Mouse (Mus musculus) forebrain, embryonic 15.5 days (tissue): ENCODE measurements around the gene Erf. TPM values are rescaled to one million over a fixed set of nuclear protein-coding genes. Genes with fewer than 3 reads are reported as not detected.

Source experiments
- ATAC-seq: fragments of 200-750 bp; cut with Nextera tagmentation; replicated peaks from 2 replicates; pipeline ENCODE4 v1.8.0; 2017; ENCODE audit warnings: mild to moderate bottlenecking, moderate TSS enrichment, moderate library complexity
- H3K27ac ChIP-seq: fragments of 300-500 bp; sonication (generic); replicated peaks from 2 replicates; pipeline ENCODE4 v1.5.1; 2015; ENCODE audit warnings: mild to moderate bottlenecking, inconsistent platforms
- H3K27me3 ChIP-seq: fragments of 300-500 bp; sonication (generic); 2 replicates; pipeline ENCODE4 v1.6.1; 2015; ENCODE audit warnings: inconsistent platforms
- H3K36me3 ChIP-seq: fragments of 300-500 bp; sonication (generic); 2 replicates; pipeline ENCODE4 v1.6.1; 2015; ENCODE audit warnings: mild to moderate bottlenecking, inconsistent platforms
- H3K4me1 ChIP-seq: fragments of 300-500 bp; sonication (generic); 2 replicates; pipeline ENCODE4 v1.6.1; 2015; ENCODE audit warnings: inconsistent platforms
- H3K4me2 ChIP-seq: fragments of 300-500 bp; sonication (generic); replicated peaks from 2 replicates; pipeline ENCODE4 v1.6.1; 2015; ENCODE audit warnings: mild to moderate bottlenecking, inconsistent platforms
- H3K4me3 ChIP-seq: fragments of 300-500 bp; sonication (generic); 2 replicates; pipeline ENCODE4 v1.5.1; 2015; ENCODE audit warnings: mild to moderate bottlenecking, inconsistent platforms
- H3K9ac ChIP-seq: fragments of 300-500 bp; sonication (generic); replicated peaks from 2 replicates; pipeline ENCODE4 v1.6.1; 2015; ENCODE audit warnings: mild to moderate bottlenecking, inconsistent platforms
- H3K9me3 ChIP-seq: fragments of 300-500 bp; sonication (generic); 2 replicates; pipeline ENCODE4 v1.6.1; 2016; ENCODE audit warnings: inconsistent platforms
- WGBS: fragments of 180-500 bp; shearing (Covaris S2); methylation state at CpG from one replicate; pipeline ENCODE4 v1.1.7; 2015; ENCODE audit warnings: mixed read lengths; 5-methylcytosine and 5-hydroxymethylcytosine counted together
- polyA plus RNA-seq: library from polyadenylated mRNA; unstranded; fragments of >200 nt; fragmentation: Nextera tagmentation; extraction: Ambion mirVana; gene quantifications from 2 replicates; pipeline ENCODE4 v1.2.1, GENCODE M21; 2015

The Erf gene
- polyA plus RNA-seq, 1 experiment from 2014 or later = 4.8 TPM

DNA sequence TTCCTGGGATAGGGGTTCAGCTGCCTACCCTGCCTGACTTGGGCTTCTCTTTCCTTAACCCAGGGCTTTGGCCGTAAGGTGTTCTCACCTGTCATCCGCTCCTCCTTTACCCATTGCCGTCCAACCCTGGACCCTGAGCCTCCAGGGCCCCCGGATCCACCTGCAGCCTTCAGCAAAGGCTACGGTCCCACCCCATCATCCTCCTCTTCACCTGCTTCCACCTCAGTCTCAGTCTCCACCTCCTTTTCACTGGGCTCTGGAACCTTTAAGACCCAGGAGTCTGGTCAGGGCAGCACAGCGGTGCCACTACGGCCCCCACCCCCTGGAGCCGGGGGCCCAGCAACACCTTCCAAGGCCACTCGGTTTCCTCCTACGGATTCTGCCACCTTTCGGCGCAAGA, 37.5 kb upstream of the Erf start:
- H3K9me3 ChIP-seq = no peaks in the 10 kb centered on the region
- no peak for ATAC-seq
- no peak overlapping the region for H3K4me2 ChIP-seq
- peaks cover 84% of the 10 kb centered on the region for H3K36me3 ChIP-seq
- H3K4me1 ChIP-seq = peaks cover 43% of the 10 kb centered on the region
- 95% methylated on average over 12 of the region's 12 CpGs for WGBS
- no peak overlapping the region for H3K9ac ChIP-seq
- H3K27ac ChIP-seq = no peak overlapping the region
- H3K27me3 ChIP-seq = no peaks in the 10 kb centered on the region
- no peak overlapping the region for H3K4me3 ChIP-seq

- Histone ChIP-seq H3K27ac (no peak overlapping the region), H3K36me3 (peaks cover 74% of the 10 kb centered on the region), H3K27me3 (no peaks in the 10 kb centered on the region), H3K4me2 (no peak overlapping the region), H3K9ac (no peak overlapping the region), H3K4me1 (peaks cover 41% of the 10 kb centered on the region), H3K4me3 (no peak overlapping the region), H3K9me3 (no peaks in the 10 kb centered on the region)
- ATAC-seq = no peak
- WGBS = 76% methylated on average over 8 of the region's 8 CpGs
Measured at GRCm38 (mm10) chr7:25286989-25287388, 36.4 kb upstream of the Erf start.

- Histone ChIP-seq H3K4me2 (no peak overlapping the region), H3K36me3 (peaks cover 61% of the 10 kb centered on the region), H3K9me3 (no peaks in the 10 kb centered on the region), H3K27me3 (no peaks in the 10 kb centered on the region), H3K4me3 (no peak overlapping the region), H3K4me1 (peaks cover 43% of the 10 kb centered on the region), H3K9ac (no peak overlapping the region), H3K27ac (no peak overlapping the region)
- no peak for ATAC-seq
- WGBS = 85% methylated on average over 20 of the region's 20 CpGs
Measured at GRCm38 (mm10) chr7:25285511-25286238, 35.1 kb upstream of the Erf start.

DNA sequence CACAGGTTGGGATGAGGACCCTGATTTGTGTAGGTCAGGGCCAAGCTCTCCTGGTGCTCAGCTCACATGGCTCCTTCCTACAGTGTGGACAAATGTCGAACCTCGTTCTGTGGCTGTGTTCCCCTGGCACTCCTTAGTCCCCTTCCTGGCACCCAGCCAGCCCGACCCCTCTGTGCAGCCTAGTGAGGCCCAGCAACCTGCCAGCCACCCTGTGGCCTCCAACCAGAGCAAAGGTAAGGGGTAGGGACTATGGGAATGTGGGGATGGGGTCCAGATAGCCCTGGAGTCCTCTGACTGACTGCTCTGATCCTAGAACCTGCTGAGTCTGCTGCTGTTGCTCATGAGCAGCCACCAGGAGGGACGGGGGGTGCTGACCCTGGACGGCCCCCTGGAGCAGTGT, 34.2 kb upstream of the Erf start:
- H3K4me1 ChIP-seq = peaks cover 48% of the 10 kb centered on the region
- 50% methylated on average over 5 of the region's 5 CpGs for WGBS
- peaks cover 52% of the 10 kb centered on the region for H3K36me3 ChIP-seq
- peak overlapping the region; percentile 70 for H3K4me3 ChIP-seq
- ATAC-seq = no peak
- H3K9ac ChIP-seq = 0 out of 2 replicates have a peak overlapping the region, but pooled peaks have one; percentile 76
- peak overlapping the region; percentile 68 for H3K4me2 ChIP-seq
- H3K27ac ChIP-seq = peak overlapping the region; percentile 100; the same call in 1 of the 2 replicates
- no peaks in the 10 kb centered on the region for H3K9me3 ChIP-seq
- H3K27me3 ChIP-seq = no peaks in the 10 kb centered on the region

GRCm38 (mm10) chr7:25284171-25284570, 33.6 kb upstream of the Erf start:
- H3K27me3 ChIP-seq = no peaks in the 10 kb centered on the region
- H3K36me3 ChIP-seq = peaks cover 46% of the 10 kb centered on the region
- peak overlapping the region; percentile 100 for H3K27ac ChIP-seq
- H3K9ac ChIP-seq = peak overlapping the region; percentile 76
- WGBS = 54% methylated on average over 2 of the region's 2 CpGs
- peak overlapping the region; percentile 68 for H3K4me2 ChIP-seq
- H3K9me3 ChIP-seq = no peaks in the 10 kb centered on the region
- ATAC-seq = no peak
- peak overlapping the region; percentile 70 for H3K4me3 ChIP-seq
- peaks cover 54% of the 10 kb centered on the region for H3K4me1 ChIP-seq

- Histone ChIP-seq H3K27me3 (no peaks in the 10 kb centered on the region), H3K36me3 (peaks cover 40% of the 10 kb centered on the region), H3K9ac (peak overlapping the region; percentile 76), H3K4me1 (peaks cover 54% of the 10 kb centered on the region), H3K27ac (peak overlapping the region; percentile 100), H3K4me2 (peak overlapping the region; percentile 68), H3K4me3 (peak overlapping the region; percentile 70), H3K9me3 (no peaks in the 10 kb centered on the region)
- WGBS = 6% methylated on average over 5 of the region's 5 CpGs
- ATAC-seq = no peak
Measured at GRCm38 (mm10) chr7:25283637-25284036, 33.1 kb upstream of the Erf start.

DNA sequence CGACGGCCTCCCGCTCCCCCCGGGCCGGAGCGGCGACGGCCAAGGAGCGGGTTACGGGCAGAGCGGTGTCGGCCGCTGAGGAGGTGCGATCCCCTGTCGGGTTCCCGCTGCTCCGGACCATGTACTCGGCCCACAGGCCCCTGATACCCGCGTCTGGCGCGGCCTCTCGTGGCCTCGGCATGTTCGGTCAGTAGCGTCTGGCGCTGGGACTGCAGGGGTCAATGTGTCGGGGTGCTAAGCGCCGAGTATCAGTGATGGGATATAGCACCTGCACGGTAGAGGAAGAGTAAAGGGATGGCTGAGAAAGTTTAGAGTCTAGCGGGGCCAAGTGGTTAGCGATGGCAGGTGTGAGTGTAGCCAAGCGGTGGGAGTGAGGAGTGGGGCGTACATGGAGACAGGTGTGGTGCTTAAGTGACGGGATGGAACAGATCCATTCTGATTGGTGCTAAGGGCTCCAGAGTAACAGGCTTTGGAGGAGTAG, 32.2 kb upstream of the Erf start:
- ATAC-seq = no peak
- under 1% methylated on average over 28 of the region's 36 CpGs for WGBS
- H3K4me1 ChIP-seq = peaks cover 57% of the 10 kb centered on the region
- H3K9ac ChIP-seq = peak overlapping the region; percentile 76
- peak overlapping the region; percentile 68 for H3K4me2 ChIP-seq
- H3K9me3 ChIP-seq = no peaks in the 10 kb centered on the region
- H3K36me3 ChIP-seq = peaks cover 32% of the 10 kb centered on the region
- peak overlapping the region; percentile 70 for H3K4me3 ChIP-seq
- no peaks in the 10 kb centered on the region for H3K27me3 ChIP-seq
- peak overlapping the region; percentile 100 for H3K27ac ChIP-seq

GRCm38 (mm10) chr7:25281734-25282601, 31.4 kb upstream of the Erf start:
- H3K27me3 ChIP-seq = no peaks in the 10 kb centered on the region
- peak overlapping the region; percentile 100 for H3K27ac ChIP-seq
- WGBS = under 1% methylated on average over 71 of the region's 108 CpGs
- peaks cover 24% of the 10 kb centered on the region for H3K36me3 ChIP-seq
- peak overlapping the region; percentile 76 for H3K9ac ChIP-seq
- H3K9me3 ChIP-seq = no peaks in the 10 kb centered on the region
- H3K4me3 ChIP-seq = peak overlapping the region; percentile 70
- peak overlapping the region; percentile 75 for H3K4me2 ChIP-seq
- peaks cover 63% of the 10 kb centered on the region for H3K4me1 ChIP-seq
- ATAC-seq = peak; percentile 68

GRCm38 (mm10) chr7:25281166-25281733, 30.7 kb upstream of the Erf start:
- H3K4me1 ChIP-seq = peaks cover 69% of the 10 kb centered on the region

DNA sequence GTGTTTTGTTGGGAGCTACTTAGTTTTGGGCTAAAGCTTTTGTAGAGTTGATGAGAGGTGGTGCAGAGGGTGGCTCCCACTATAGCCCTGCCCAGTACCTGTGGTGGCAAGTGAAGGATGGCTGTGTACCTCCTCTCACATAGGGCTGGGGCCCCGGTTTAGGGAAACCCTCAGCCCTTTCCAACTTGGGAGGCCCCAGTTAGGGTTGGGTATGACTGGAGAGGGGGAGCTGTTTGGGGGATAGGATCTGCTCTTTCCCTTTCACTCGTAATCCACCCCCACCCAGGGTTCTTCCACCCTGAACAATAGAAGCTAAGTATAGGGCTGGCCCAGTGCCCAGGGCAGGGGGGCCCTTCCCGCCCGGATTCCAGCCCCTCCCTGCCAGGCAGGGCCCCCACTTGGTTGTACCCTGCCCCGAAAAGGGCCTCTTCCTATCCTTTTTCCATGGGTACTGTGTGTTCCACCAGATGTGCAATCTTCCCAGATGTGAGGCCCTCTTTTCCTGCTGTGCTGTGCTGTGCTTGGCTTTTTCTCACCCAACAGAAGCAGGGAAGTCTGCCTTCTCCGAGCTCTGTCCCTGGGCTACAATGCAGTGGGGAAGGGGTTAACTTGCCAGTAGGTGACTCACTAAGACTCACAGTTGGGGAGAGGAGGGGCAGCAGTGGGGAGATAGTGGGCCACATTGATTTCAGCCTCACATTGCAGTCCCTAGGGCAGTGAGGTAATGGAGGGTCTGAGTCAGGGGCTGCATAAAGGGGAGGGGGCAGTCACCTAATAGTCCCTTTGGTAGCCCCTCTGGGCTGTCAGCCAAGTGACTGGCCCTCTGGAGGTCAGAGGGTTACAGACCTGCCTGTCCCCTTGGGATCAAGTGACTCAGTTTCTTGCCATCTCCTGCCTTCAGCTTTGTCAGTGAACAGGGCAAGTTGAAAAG, 29.6 kb upstream of the Erf start:
- peaks cover 70% of the 10 kb centered on the region for H3K4me1 ChIP-seq
- peak overlapping the region; percentile 79 for H3K9ac ChIP-seq
- H3K4me2 ChIP-seq = peak overlapping the region; percentile 75
- ATAC-seq = peak; percentile 0; the same call in 1 of the 2 replicates
- 0% methylated on average over 6 of the region's 6 CpGs for WGBS
- no peaks in the 10 kb centered on the region for H3K27me3 ChIP-seq
- H3K36me3 ChIP-seq = peaks cover 5% of the 10 kb centered on the region
- H3K27ac ChIP-seq = peak overlapping the region; percentile 100
- H3K9me3 ChIP-seq = no peaks in the 10 kb centered on the region
- H3K4me3 ChIP-seq = peak overlapping the region; percentile 70

More at GRCm38 (mm10) chr7:25281166-25281733, 30.7 kb upstream of the Erf start:
- Histone ChIP-seq H3K36me3 (peaks cover 16% of the 10 kb centered on the region), H3K4me3 (peak overlapping the region; percentile 70), H3K27me3 (no peaks in the 10 kb centered on the region), H3K4me2 (peak overlapping the region; percentile 75), H3K9me3 (no peaks in the 10 kb centered on the region), H3K27ac (peak overlapping the region; percentile 100), H3K9ac (peak overlapping the region; percentile 34)
- 14% methylated on average over 12 of the region's 12 CpGs for WGBS
- ATAC-seq = no peak
